Mouse (Mus musculus) CD8-positive naive resting alpha-beta T cell, adult 2 months (primary cell): Measurements from ENCODE around the gene Cebpb.

Experiments used
- DNase-seq, 2 experiments: peaks; one replicate each; pipeline ENCODE4 v3.0.0; 2022; ENCODE audit warnings: low read depth in 2 of 2, low spot score in 2 of 2

The Cebpb gene

GRCm38 (mm10) chr2:167721159-167721882, 32.6 kb downstream of the Cebpb start:
- no peak for DNase-seq

- DNase-seq = no peak
These were observed 33.8 kb downstream of the Cebpb start for GRCm38 (mm10) chr2:167722538-167722937.

GRCm38 (mm10) chr2:167723589-167724206, 35.0 kb downstream of the Cebpb start:
- peak in 1 of 2 experiments; percentile 15 for DNase-seq

- DNase-seq = no peak
These were observed 37.2 kb downstream of the Cebpb start for GRCm38 (mm10) chr2:167725879-167726278.

GRCm38 (mm10) chr2:167727161-167727560, 38.4 kb downstream of the Cebpb start:
- DNase-seq = no peak

- no peak for DNase-seq
These were observed 41.3 kb downstream of the Cebpb start for GRCm38 (mm10) chr2:167730036-167730435.

GRCm38 (mm10) chr2:167731149-167731548, 42.4 kb downstream of the Cebpb start:
- DNase-seq = no peak

- no peak for DNase-seq
These were observed 46.1 kb downstream of the Cebpb start for GRCm38 (mm10) chr2:167734861-167735260.

- DNase-seq = no peak
These were observed 50.3 kb downstream of the Cebpb start for GRCm38 (mm10) chr2:167739030-167739429.
